Mouse (Mus musculus): ENCODE results near the gene Fra10ac1. TPM values are rescaled to one million over a fixed set of nuclear protein-coding genes. Genes with fewer than 3 reads are reported as not detected.

Gene Fra10ac1
- polyA plus RNA-seq, 1 experiment: 2.2 TPM

- WGBS: 62% methylated on average over 5 of the region's 5 CpGs
- Histone ChIP-seq H3K27me3 (ENCODE audit: control insufficient read depth, insufficient read depth, low read length) (peaks cover 12% of the 10 kb centered on the region), H3K36me3 (ENCODE audit: control insufficient read depth, insufficient read depth, low read length) (no peaks in the 10 kb centered on the region), H3K4me1 (ENCODE audit: control insufficient read depth, insufficient read depth, insufficient read length, low read length) (no peaks in the 10 kb centered on the region), H3K27ac (ENCODE audit: insufficient read depth, low read depth, low read length) (no peak overlapping the region), H3K4me3 (ENCODE audit: low read depth, low read length) (no peak overlapping the region)
- TF ChIP-seq CTCF (IDR thresholded peaks at IDR 0.05; ENCODE audit: extremely low read depth, insufficient read length, insufficient replicate concordance, low read depth, low read length): no peak
- TF ChIP-seq POLR2A (IDR thresholded peaks at IDR 0.05; ENCODE audit: low read depth, low read length): no peak
Measured at GRCm38 (mm10) chr19:38261351-38261750, 37.4 kb upstream of the Fra10ac1 start.

DNA sequence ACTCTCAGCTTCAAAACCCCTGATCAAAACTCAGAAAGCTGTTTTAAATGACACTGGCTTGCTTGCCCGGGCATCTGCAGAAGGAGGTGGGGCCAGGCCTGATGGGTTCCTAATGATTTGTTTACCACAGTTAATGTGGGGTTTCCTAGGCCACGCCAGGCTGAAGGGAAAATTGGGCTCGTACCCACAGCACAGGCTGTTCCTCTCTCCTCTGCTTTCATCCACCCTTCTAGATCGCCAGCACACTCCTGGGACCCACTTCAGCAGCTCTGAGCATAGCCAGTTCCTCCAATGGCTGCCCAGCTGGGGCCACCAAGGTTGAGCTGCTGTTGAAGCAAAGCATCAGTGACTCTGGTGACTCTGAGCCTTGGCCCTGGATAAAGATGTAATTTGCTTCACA lies 36.4 kb upstream of the Fra10ac1 start:
- Histone ChIP-seq H3K36me3 (ENCODE audit: control insufficient read depth, insufficient read depth, low read length) (no peaks in the 10 kb centered on the region), H3K27ac (ENCODE audit: insufficient read depth, low read depth, low read length) (no peak overlapping the region), H3K4me3 (ENCODE audit: low read depth, low read length) (no peak overlapping the region), H3K27me3 (ENCODE audit: control insufficient read depth, insufficient read depth, low read length) (peaks cover 12% of the 10 kb centered on the region), H3K4me1 (ENCODE audit: control insufficient read depth, insufficient read depth, insufficient read length, low read length) (no peaks in the 10 kb centered on the region)
- WGBS: 43% methylated on average over 4 of the region's 4 CpGs
- TF ChIP-seq POLR2A (IDR thresholded peaks at IDR 0.05; ENCODE audit: low read depth, low read length): no peak
- no peak for TF ChIP-seq CTCF (IDR thresholded peaks at IDR 0.05; ENCODE audit: extremely low read depth, insufficient read length, insufficient replicate concordance, low read depth, low read length)

- Histone ChIP-seq H3K27me3 (ENCODE audit: control insufficient read depth, insufficient read depth, low read length) (peaks cover 6% of the 10 kb centered on the region; the same call in 1 of the 2 replicates), H3K27ac (ENCODE audit: insufficient read depth, low read depth, low read length) (no peak overlapping the region), H3K4me3 (ENCODE audit: low read depth, low read length) (no peak overlapping the region), H3K4me1 (ENCODE audit: control insufficient read depth, insufficient read depth, insufficient read length, low read length) (no peaks in the 10 kb centered on the region), H3K36me3 (ENCODE audit: control insufficient read depth, insufficient read depth, low read length) (no peaks in the 10 kb centered on the region)
- TF ChIP-seq CTCF (IDR thresholded peaks at IDR 0.05; ENCODE audit: extremely low read depth, insufficient read length, insufficient replicate concordance, low read depth, low read length) (no peak), POLR2A (IDR thresholded peaks at IDR 0.05; ENCODE audit: low read depth, low read length) (no peak)
- 84% methylated on average over 3 of the region's 3 CpGs for WGBS
Measured at GRCm38 (mm10) chr19:38259436-38259835, 35.5 kb upstream of the Fra10ac1 start.

- Histone ChIP-seq H3K4me1 (ENCODE audit: control insufficient read depth, insufficient read depth, insufficient read length, low read length) (peaks cover 2% of the 10 kb centered on the region; the same call in 1 of the 2 replicates), H3K27me3 (ENCODE audit: control insufficient read depth, insufficient read depth, low read length) (0 out of 2 replicates have a peak, but pooled peaks cover under 1% of the 10 kb centered on the region), H3K4me3 (ENCODE audit: low read depth, low read length) (no peak overlapping the region), H3K27ac (ENCODE audit: insufficient read depth, low read depth, low read length) (no peak overlapping the region), H3K36me3 (ENCODE audit: control insufficient read depth, insufficient read depth, low read length) (no peaks in the 10 kb centered on the region)
- no peak for TF ChIP-seq POLR2A (IDR thresholded peaks at IDR 0.05; ENCODE audit: low read depth, low read length)
- TF ChIP-seq CTCF (IDR thresholded peaks at IDR 0.05; ENCODE audit: extremely low read depth, insufficient read length, insufficient replicate concordance, low read depth, low read length): no peak
- WGBS: 67% methylated on average over 3 of the region's 3 CpGs
Measured at GRCm38 (mm10) chr19:38258651-38259065, 34.7 kb upstream of the Fra10ac1 start.

DNA sequence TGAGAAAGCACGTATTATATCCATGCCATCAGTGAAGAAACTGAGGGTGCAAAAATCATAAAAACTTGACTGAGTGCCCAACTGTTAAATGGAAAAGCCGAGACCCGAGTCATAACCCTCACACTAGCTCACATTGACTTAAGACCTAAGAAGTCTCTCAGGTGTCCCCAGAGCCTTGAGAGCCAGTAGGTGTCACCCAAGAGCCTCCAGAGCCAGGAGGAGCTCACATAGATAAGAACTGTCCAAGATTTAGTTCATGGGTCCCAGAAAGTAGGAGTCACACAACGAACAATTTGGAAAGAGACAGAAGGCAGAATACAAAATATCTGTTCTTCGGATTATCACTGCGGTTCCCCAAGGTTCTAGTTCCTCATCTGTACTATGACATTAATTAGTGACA lies 29.8 kb upstream of the Fra10ac1 start:
- WGBS: 39% methylated on average over 6 of the region's 6 CpGs

DNA sequence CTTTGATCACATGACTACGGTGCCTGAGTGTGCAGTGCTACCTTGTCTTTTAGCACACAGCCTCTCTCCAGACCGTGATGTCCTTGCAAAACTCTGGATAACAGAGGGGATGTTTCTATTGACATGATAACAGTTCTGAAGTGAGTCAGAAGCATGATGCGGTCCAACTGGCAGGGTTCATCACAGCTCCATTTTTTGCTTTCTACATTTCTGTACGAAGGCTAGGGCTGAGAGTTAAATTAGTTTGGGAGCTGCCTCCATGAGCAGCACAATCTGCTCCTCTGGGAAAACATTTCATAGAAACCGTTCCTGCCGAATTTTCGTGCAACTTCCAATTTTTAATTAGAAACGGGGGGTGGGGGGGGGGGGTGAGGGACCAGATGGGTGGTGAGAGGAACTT lies 25.7 kb upstream of the Fra10ac1 start:
- Histone ChIP-seq H3K4me3 (ENCODE audit: low read depth, low read length) (no peak overlapping the region), H3K4me1 (ENCODE audit: control insufficient read depth, insufficient read depth, insufficient read length, low read length) (peaks cover 4% of the 10 kb centered on the region; the same call in 1 of the 2 replicates), H3K36me3 (ENCODE audit: control insufficient read depth, insufficient read depth, low read length) (no peaks in the 10 kb centered on the region), H3K27me3 (ENCODE audit: control insufficient read depth, insufficient read depth, low read length) (no peaks in the 10 kb centered on the region), H3K27ac (ENCODE audit: insufficient read depth, low read depth, low read length) (no peak overlapping the region)
- TF ChIP-seq CTCF (IDR thresholded peaks at IDR 0.05; ENCODE audit: extremely low read depth, insufficient read length, insufficient replicate concordance, low read depth, low read length) (no peak), POLR2A (IDR thresholded peaks at IDR 0.05; ENCODE audit: low read depth, low read length) (no peak)
- 68% methylated on average over 8 of the region's 8 CpGs for WGBS

More for the DNA sequence above, 29.8 kb upstream of the Fra10ac1 start:
- TF ChIP-seq CTCF (IDR thresholded peaks at IDR 0.05; ENCODE audit: extremely low read depth, insufficient read length, insufficient replicate concordance, low read depth, low read length) (peak; percentile 83; the same call in 1 of the 2 replicates), POLR2A (IDR thresholded peaks at IDR 0.05; ENCODE audit: low read depth, low read length) (no peak)
- Histone ChIP-seq H3K4me3 (ENCODE audit: low read depth, low read length) (no peak overlapping the region), H3K27me3 (ENCODE audit: control insufficient read depth, insufficient read depth, low read length) (no peaks in the 10 kb centered on the region), H3K36me3 (ENCODE audit: control insufficient read depth, insufficient read depth, low read length) (no peaks in the 10 kb centered on the region), H3K4me1 (ENCODE audit: control insufficient read depth, insufficient read depth, insufficient read length, low read length) (peaks cover 2% of the 10 kb centered on the region; the same call in 1 of the 2 replicates), H3K27ac (ENCODE audit: insufficient read depth, low read depth, low read length) (no peak overlapping the region)

DNA sequence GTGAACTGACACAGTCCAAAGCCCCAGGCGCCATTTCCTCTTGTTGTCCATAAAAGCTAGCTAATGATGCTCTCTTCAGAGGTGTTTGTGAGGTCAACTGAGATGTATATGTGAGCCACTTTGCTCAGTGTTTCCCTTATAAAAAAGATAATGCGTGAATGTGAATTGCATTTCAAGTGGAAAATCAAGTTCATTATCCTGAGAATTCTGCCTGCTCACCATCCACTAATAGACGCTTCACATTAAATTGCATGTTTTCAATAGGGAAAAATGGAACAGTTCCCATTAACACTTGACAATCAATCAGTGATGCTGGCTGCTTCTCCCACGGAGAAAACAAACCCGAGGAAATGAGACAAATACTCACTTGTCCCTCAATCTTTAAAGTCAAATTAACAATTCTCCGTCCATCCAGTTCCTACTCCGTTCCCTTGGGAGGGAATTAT lies 22.2 kb upstream of the Fra10ac1 start:
- Histone ChIP-seq H3K27ac (ENCODE audit: insufficient read depth, low read depth, low read length) (no peak overlapping the region), H3K27me3 (ENCODE audit: control insufficient read depth, insufficient read depth, low read length) (no peaks in the 10 kb centered on the region), H3K4me3 (ENCODE audit: low read depth, low read length) (no peak overlapping the region), H3K4me1 (ENCODE audit: control insufficient read depth, insufficient read depth, insufficient read length, low read length) (peaks cover 6% of the 10 kb centered on the region; the same call in 1 of the 2 replicates), H3K36me3 (ENCODE audit: control insufficient read depth, insufficient read depth, low read length) (no peaks in the 10 kb centered on the region)
- 82% methylated on average over 7 of the region's 7 CpGs for WGBS
- no peak for TF ChIP-seq POLR2A (IDR thresholded peaks at IDR 0.05; ENCODE audit: low read depth, low read length)
- TF ChIP-seq CTCF (IDR thresholded peaks at IDR 0.05; ENCODE audit: extremely low read depth, insufficient read length, insufficient replicate concordance, low read depth, low read length): no peak
